Mouse (Mus musculus) olfactory bulb, adult 2 months (tissue): ENCODE measurements around the gene Slc15a1. TPM values are rescaled to one million over a fixed set of nuclear protein-coding genes. Genes with fewer than 3 reads are reported as not detected.

Source experiments
- H3K27ac ChIP-seq: fragments of 200-500 bp; 2 replicates; pipeline ENCODE4 v1.5.1; 2012; ENCODE audit warnings: low read depth, low read length; ENCODE audit not compliant: insufficient read depth
- H3K4me1 ChIP-seq: fragments of 200-500 bp; 2 replicates; pipeline ENCODE4 v1.6.1; 2012; ENCODE audit warnings: low read length; ENCODE audit not compliant: control insufficient read depth, insufficient read depth
- H3K4me3 ChIP-seq: fragments of 200-500 bp; 2 replicates; pipeline ENCODE4 v1.5.1; 2012; ENCODE audit warnings: mild to moderate bottlenecking, low read depth, low read length, moderate library complexity; ENCODE audit not compliant: insufficient read depth
- CTCF ChIP-seq: fragments of 200-500 bp; IDR thresholded peaks from 2 replicates; pipeline ENCODE4 v1.5.1; 2012; ENCODE audit warnings: low read depth, mild to moderate bottlenecking, low read length, moderate library complexity; ENCODE audit not compliant: insufficient read depth
- POLR2A ChIP-seq: fragments of 200-500 bp; IDR thresholded peaks from 2 replicates; pipeline ENCODE4 v1.6.1; 2012; ENCODE audit warnings: mild to moderate bottlenecking, low read depth, low read length, moderate library complexity; ENCODE audit not compliant: insufficient read depth
- WGBS: fragments of 180-500 bp; shearing (Covaris S2); methylation state at CpG from one replicate; pipeline ENCODE4 v1.1.7; 2018; 5-methylcytosine and 5-hydroxymethylcytosine counted together
- polyA plus RNA-seq: library from polyadenylated mRNA; stranded (reverse); fragments of >200 nt; gene quantifications from 2 replicates; pipeline ENCODE4 v1.2.4, GENCODE M21; 2012; ENCODE audit warnings: low replicate concordance; ENCODE audit not compliant: missing spikeins, insufficient read depth, insufficient read length

Slc15a1 gene
- polyA plus RNA-seq, 1 experiment = not detected

GRCm38 (mm10) chr14:121450504-121451423 lies 54.3 kb downstream of the Slc15a1 start:
- 20% methylated on average over 18 of the region's 18 CpGs for WGBS
- 0 out of 2 replicates have a peak overlapping the region, but pooled peaks have one; percentile 7 for H3K4me3 ChIP-seq

DNA sequence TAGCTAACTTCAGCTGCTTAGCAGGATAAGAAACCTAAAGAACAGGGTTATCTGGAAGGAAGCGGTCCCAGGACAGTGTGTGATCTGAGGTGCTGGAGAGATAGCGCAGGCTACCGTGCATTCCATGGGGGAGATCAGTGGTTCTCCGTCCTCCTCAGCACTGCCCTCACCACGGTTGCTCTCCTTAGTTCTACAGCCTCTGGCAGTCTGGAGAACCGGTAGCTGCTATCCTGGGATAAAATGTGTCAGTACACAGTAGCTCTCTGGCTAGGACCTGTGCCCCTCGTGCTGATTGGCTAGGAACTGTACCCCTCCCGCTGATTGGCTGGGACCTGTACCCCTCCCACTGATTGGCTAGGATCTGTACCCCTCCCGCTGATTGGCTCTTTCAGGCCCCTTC lies 58.1 kb downstream of the Slc15a1 start:
- Histone ChIP-seq H3K4me3 (no peak overlapping the region), H3K4me1 (peaks cover 3% of the 10 kb centered on the region), H3K27ac (no peak overlapping the region)
- TF ChIP-seq POLR2A = no peak
- TF ChIP-seq CTCF = no peak
- 31% methylated on average over 9 of the region's 9 CpGs for WGBS

More at GRCm38 (mm10) chr14:121450504-121451423, 54.3 kb downstream of the Slc15a1 start:
- H3K27ac ChIP-seq = no peak overlapping the region
- peaks cover 13% of the 10 kb centered on the region for H3K4me1 ChIP-seq
- TF ChIP-seq POLR2A (no peak), CTCF (peak; percentile 28; the same call in 1 of the 2 replicates)

GRCm38 (mm10) chr14:121445194-121445593 lies 59.9 kb downstream of the Slc15a1 start:
- no peaks in the 10 kb centered on the region; the same call in 1 of the 2 replicates for H3K4me1 ChIP-seq
- H3K27ac ChIP-seq = no peak overlapping the region
- H3K4me3 ChIP-seq = no peak overlapping the region
- TF ChIP-seq POLR2A = no peak
- peak; percentile 55; the same call in 1 of the 2 replicates for TF ChIP-seq CTCF
- WGBS = 23% methylated on average over 8 of the region's 8 CpGs

- TF ChIP-seq POLR2A (no peak), CTCF (no peak)
- H3K27ac ChIP-seq = no peak overlapping the region
- WGBS = 98% methylated on average over 6 of the region's 6 CpGs
- no peak overlapping the region for H3K4me3 ChIP-seq
- H3K4me1 ChIP-seq = peaks cover 4% of the 10 kb centered on the region; the same call in 1 of the 2 replicates
These were observed 64.2 kb downstream of the Slc15a1 start for GRCm38 (mm10) chr14:121440807-121441206.

DNA sequence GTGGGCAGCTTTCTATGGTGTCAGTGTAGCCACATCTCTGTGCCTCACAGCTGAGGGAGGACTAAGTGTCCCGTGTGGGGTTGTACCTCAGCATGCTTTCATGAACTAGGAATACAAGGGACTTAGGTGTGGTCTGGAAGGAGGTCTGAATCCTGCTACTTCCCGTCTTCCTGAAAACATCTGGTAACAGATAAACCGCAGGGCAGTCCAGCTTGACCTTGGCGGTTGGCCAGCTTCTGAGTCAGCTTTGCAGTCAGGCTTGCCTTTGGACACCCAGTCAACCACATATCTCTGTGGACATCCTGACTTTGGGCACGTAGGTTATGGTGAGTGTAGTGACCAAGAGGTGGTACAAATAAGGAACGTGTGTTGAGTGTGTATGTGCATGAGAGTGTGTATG lies 68.0 kb downstream of the Slc15a1 start:
- no peak overlapping the region for H3K4me3 ChIP-seq
- TF ChIP-seq CTCF (no peak), POLR2A (no peak)
- peaks cover 9% of the 10 kb centered on the region for H3K4me1 ChIP-seq
- peak overlapping the region; percentile 93; the same call in 1 of the 2 replicates for H3K27ac ChIP-seq
- 79% methylated on average over 6 of the region's 6 CpGs for WGBS

DNA sequence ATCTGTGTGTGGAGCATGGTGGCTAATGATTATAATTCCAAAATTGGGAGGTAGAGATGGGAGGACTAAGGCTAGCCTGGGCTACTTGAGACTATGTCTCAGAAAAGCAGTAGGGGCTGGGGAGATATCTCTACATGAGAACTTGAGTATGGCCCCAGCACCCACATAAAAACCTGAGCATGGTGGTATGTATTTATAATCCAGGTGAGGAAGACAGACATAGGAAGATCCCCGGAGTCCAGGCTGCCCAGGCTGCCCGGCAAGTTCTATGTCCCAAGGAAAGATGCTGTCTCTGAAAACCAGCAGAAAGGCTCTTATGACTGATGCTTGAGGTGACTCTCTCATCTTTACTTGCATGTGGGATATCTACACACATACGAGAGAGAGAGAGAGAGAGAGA lies 68.6 kb downstream of the Slc15a1 start:
- 92% methylated on average over 3 of the region's 3 CpGs for WGBS
- Histone ChIP-seq H3K27ac (peak overlapping the region; percentile 93), H3K4me1 (peaks cover 9% of the 10 kb centered on the region), H3K4me3 (no peak overlapping the region)
- TF ChIP-seq CTCF (no peak), POLR2A (no peak)

- no peak for TF ChIP-seq POLR2A
- TF ChIP-seq CTCF = no peak
- H3K27ac ChIP-seq = peak overlapping the region; percentile 94
- WGBS = 19% methylated on average over 6 of the region's 6 CpGs
- H3K4me3 ChIP-seq = no peak overlapping the region
- peaks cover 9% of the 10 kb centered on the region for H3K4me1 ChIP-seq
These were observed 69.3 kb downstream of the Slc15a1 start for GRCm38 (mm10) chr14:121435794-121436193.

DNA sequence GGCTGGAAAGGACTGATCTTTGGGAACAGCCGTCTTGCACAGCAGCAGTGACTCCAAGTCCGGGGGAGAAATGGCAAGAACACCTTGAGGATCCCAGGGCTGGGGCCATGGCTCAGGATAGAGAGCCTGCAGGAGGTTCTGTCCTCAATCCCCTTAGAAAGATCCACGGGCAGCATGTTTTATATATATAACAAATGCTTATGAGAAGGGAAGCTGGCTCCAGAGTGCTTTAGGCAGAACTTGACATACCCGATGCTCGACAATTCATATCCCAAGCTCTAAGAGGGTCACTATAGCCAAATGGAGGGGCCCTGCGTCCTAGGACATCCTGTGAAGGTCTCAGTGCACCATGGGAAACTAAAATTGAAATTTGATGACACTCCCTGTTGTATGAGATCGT lies 73.8 kb downstream of the Slc15a1 start:
- Histone ChIP-seq H3K4me1 (peaks cover 5% of the 10 kb centered on the region), H3K27ac (no peak overlapping the region), H3K4me3 (no peak overlapping the region)
- TF ChIP-seq POLR2A (no peak), CTCF (no peak)
- WGBS = 91% methylated on average over 7 of the region's 7 CpGs
